Mouse (Mus musculus) limb, embryonic 13.5 days (tissue): Measurements from ENCODE around the gene Syn2. TPM values are rescaled to one million over a fixed set of nuclear protein-coding genes. Genes with fewer than 3 reads are reported as not detected.

ENCODE experiments used
- ATAC-seq: fragments of 200-750 bp; cut with Nextera tagmentation; 2 replicates; pipeline ENCODE4 v1.8.0; 2017; ENCODE audit warnings: low read depth, moderate number of reproducible peaks, moderate TSS enrichment; ENCODE audit not compliant: low FRiP score
- H3K27ac ChIP-seq: fragments of 300-500 bp; sonication (generic); 2 replicates; pipeline ENCODE4 v1.5.1; 2015; ENCODE audit warnings: inconsistent platforms, mild to moderate bottlenecking, moderate library complexity
- H3K27me3 ChIP-seq: fragments of 300-500 bp; sonication (generic); 2 replicates; pipeline ENCODE4 v1.6.1; 2015; ENCODE audit warnings: mild to moderate bottlenecking, inconsistent platforms
- H3K36me3 ChIP-seq: fragments of 300-500 bp; sonication (generic); 2 replicates; pipeline ENCODE4 v1.6.1; 2015; ENCODE audit warnings: inconsistent platforms, mild to moderate bottlenecking, moderate library complexity
- H3K4me1 ChIP-seq: fragments of 300-500 bp; sonication (generic); 2 replicates; pipeline ENCODE4 v1.6.1; 2015; ENCODE audit warnings: inconsistent platforms
- H3K4me2 ChIP-seq: fragments of 300-500 bp; sonication (generic); replicated peaks from 2 replicates; pipeline ENCODE4 v1.6.1; 2015; ENCODE audit warnings: inconsistent platforms, mild to moderate bottlenecking, moderate library complexity
- H3K4me3 ChIP-seq: fragments of 300-500 bp; sonication (generic); 2 replicates; pipeline ENCODE4 v1.5.1; 2015; ENCODE audit warnings: moderate library complexity, mild to moderate bottlenecking, inconsistent platforms
- H3K9ac ChIP-seq: fragments of 300-500 bp; sonication (generic); 2 replicates; pipeline ENCODE4 v1.6.1; 2015; ENCODE audit warnings: mild to moderate bottlenecking, inconsistent platforms
- H3K9me3 ChIP-seq: fragments of 300-500 bp; sonication (generic); 2 replicates; pipeline ENCODE4 v1.6.1; 2016; ENCODE audit warnings: inconsistent platforms
- WGBS: fragments of 180-500 bp; shearing (Covaris S2); methylation state at CpG from one replicate; pipeline ENCODE4 v1.1.7; 2015; 5-methylcytosine and 5-hydroxymethylcytosine counted together
- polyA plus RNA-seq: library from polyadenylated mRNA; unstranded; fragments of >200 nt; fragmentation: Nextera tagmentation; extraction: Ambion mirVana; gene quantifications from 2 replicates; pipeline ENCODE4 v1.2.1, GENCODE M21; 2015

Gene Syn2
- polyA plus RNA-seq, 1 experiment from 2014 or later = 1.1 TPM

GRCm38 (mm10) chr6:115191111-115191510 is 56.4 kb downstream of the Syn2 start:
- Histone ChIP-seq H3K4me2 (no peak overlapping the region), H3K9me3 (no peaks in the 10 kb centered on the region), H3K4me1 (no peaks in the 10 kb centered on the region), H3K36me3 (no peaks in the 10 kb centered on the region), H3K27ac (no peak overlapping the region), H3K4me3 (no peak overlapping the region), H3K27me3 (no peaks in the 10 kb centered on the region), H3K9ac (no peak overlapping the region)
- WGBS = 68% methylated on average over 7 of the region's 7 CpGs
- no peak for ATAC-seq

DNA sequence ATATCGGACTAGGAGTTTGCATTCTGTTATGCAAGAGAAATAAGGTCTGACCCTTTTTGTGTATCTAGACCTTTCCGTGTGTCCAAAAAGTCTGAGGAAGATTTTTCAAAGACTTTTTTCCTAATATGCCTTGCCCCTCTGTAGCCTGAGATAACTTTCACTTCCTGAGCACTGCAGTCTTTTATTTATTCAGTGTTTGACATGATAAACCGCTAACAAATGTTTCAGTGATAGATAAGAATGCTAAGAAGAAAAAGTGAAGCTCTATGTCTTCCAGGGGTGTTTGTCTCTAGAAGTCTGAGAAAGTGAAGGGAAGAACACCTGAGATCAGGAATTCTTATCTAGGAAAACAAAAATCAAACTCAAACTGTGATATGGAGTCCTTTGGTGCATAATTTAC is 66.1 kb downstream of the Syn2 start:
- H3K36me3 ChIP-seq = no peaks in the 10 kb centered on the region
- H3K4me3 ChIP-seq = no peak overlapping the region
- no peak for ATAC-seq
- no peak overlapping the region for H3K4me2 ChIP-seq
- no peaks in the 10 kb centered on the region for H3K4me1 ChIP-seq
- H3K9ac ChIP-seq = no peak overlapping the region
- H3K27ac ChIP-seq = no peak overlapping the region
- 83% methylated on average over 3 of the region's 3 CpGs for WGBS
- H3K27me3 ChIP-seq = no peaks in the 10 kb centered on the region
- H3K9me3 ChIP-seq = no peaks in the 10 kb centered on the region

DNA sequence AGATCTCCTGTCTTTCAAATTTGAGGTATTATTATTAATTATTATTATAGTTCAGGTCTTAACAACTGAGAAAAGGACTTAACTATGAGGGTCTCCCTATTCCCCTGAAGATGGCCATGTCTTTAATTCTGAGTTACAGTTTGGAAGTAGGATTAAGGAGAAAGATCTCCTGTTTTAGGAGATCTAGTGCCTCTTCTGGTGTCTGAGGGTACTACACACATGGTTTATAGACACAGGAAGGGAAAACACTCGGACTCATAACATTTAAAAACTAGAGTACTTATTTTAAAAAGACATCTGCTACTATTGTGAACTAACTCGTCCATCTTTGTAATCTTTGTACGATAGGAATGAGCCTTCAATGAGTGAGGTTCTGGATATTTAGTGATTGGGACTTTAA is 68.3 kb downstream of the Syn2 start:
- ATAC-seq = no peak
- Histone ChIP-seq H3K4me3 (no peak overlapping the region), H3K4me2 (no peak overlapping the region), H3K9ac (no peak overlapping the region), H3K9me3 (no peaks in the 10 kb centered on the region), H3K36me3 (no peaks in the 10 kb centered on the region), H3K4me1 (no peaks in the 10 kb centered on the region), H3K27ac (no peak overlapping the region), H3K27me3 (no peaks in the 10 kb centered on the region)
- 66% methylated on average over 3 of the region's 3 CpGs for WGBS

DNA sequence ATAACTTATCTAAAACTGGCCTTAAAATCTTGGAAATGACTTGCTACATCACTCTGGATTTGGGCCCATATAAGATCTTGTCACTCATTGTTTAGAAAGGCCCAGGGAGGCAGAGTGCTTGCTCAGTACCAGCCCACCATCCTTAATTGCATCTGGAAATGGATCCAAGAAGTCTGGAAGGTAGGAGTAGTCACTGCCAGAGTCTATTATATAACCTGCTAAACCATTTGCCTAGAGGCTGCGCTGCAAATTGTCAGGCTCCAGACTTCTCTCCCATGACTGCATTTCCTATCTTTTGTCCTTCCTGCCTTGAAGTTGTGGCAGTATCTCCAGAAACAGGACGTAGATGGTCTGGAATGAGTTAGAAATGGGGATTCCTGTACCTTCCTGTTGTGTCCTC is 75.5 kb downstream of the Syn2 start:
- no peak overlapping the region for H3K27ac ChIP-seq
- no peak overlapping the region for H3K9ac ChIP-seq
- no peaks in the 10 kb centered on the region for H3K36me3 ChIP-seq
- H3K9me3 ChIP-seq = no peaks in the 10 kb centered on the region
- no peak overlapping the region for H3K4me3 ChIP-seq
- no peak overlapping the region for H3K4me2 ChIP-seq
- 63% methylated on average over 2 of the region's 2 CpGs for WGBS
- 0 out of 2 replicates have a peak, but pooled peaks cover 5% of the 10 kb centered on the region for H3K4me1 ChIP-seq
- H3K27me3 ChIP-seq = no peaks in the 10 kb centered on the region
- ATAC-seq = no peak

DNA sequence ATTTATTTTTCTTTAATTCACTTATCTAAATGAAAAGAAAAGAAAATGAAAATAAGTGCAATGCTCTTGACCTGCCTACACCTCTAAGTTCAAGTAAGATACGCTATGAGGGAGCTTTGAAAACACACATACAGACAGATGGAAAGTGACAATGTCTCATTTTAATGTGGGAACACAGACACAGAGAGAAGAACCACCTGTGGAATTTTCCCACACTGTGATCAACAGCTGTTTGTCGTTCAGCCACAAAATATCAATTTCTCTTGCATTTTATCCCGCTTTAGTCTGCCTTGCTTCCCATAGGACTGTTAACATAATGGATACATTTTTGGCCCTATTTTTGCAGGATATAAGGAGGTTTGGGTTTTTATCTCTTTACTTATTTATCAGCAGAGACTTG is 76.1 kb downstream of the Syn2 start:
- Histone ChIP-seq H3K4me1 (0 out of 2 replicates have a peak, but pooled peaks cover 5% of the 10 kb centered on the region), H3K4me2 (no peak overlapping the region), H3K9me3 (no peaks in the 10 kb centered on the region), H3K36me3 (no peaks in the 10 kb centered on the region), H3K27me3 (no peaks in the 10 kb centered on the region), H3K4me3 (no peak overlapping the region), H3K9ac (no peak overlapping the region), H3K27ac (no peak overlapping the region)
- 75% methylated on average over 3 of the region's 3 CpGs for WGBS
- ATAC-seq = no peak

GRCm38 (mm10) chr6:115212132-115212903 is 77.6 kb downstream of the Syn2 start:
- no peak for ATAC-seq

DNA sequence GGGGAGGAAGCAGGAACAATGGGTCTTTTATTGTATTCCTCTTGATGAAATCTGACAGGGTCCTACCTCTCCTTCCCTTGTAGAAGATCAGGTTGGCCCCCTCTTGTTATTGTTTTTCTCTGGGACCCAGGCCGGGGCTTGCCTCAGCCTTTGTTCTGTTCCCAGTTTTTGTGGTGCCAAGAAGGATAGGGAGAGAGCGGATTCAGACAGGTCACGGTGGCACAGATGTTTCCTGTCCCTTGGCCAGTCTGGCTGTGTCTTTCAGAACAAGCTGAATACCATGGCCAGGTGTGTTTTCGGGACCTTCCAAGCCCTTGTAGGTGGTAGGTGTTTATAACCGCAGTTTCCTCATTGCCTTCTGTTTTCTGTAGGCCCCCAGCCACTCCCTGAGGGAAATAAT is 78.4 kb downstream of the Syn2 start:
- Histone ChIP-seq H3K9me3 (no peaks in the 10 kb centered on the region), H3K9ac (no peak overlapping the region), H3K4me3 (no peak overlapping the region), H3K27me3 (no peaks in the 10 kb centered on the region), H3K4me1 (0 out of 2 replicates have a peak, but pooled peaks cover 5% of the 10 kb centered on the region), H3K4me2 (no peak overlapping the region), H3K27ac (no peak overlapping the region), H3K36me3 (no peaks in the 10 kb centered on the region)
- WGBS = 46% methylated on average over 5 of the region's 5 CpGs
- ATAC-seq = no peak

More at GRCm38 (mm10) chr6:115212132-115212903, 77.6 kb downstream of the Syn2 start:
- Histone ChIP-seq H3K4me1 (0 out of 2 replicates have a peak, but pooled peaks cover 5% of the 10 kb centered on the region), H3K9me3 (no peaks in the 10 kb centered on the region), H3K4me2 (no peak overlapping the region), H3K9ac (no peak overlapping the region), H3K27ac (no peak overlapping the region), H3K4me3 (no peak overlapping the region), H3K27me3 (no peaks in the 10 kb centered on the region), H3K36me3 (no peaks in the 10 kb centered on the region)
- WGBS = 60% methylated on average over 5 of the region's 5 CpGs

DNA sequence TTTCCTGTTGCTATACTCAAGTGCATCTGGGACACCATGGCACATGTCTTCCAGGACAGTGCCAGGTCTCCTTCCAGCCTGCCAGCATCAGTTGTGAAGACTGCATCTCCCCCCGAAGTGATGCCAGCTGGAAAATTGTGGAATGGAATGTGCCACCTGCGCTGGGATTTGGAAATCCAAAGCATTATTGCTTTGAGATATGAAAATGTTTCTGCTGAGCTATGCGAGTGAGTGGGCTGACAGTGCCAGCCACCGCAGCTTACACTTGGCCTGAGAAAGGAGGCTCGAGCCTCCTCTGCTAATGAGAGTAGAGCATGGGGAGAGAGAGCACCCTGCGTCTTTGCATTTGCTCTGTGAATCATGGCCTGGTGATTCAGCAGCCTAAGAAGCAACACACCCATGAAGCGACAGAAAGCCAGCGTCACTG is 86.5 kb downstream of the Syn2 start:
- no peaks in the 10 kb centered on the region for H3K9me3 ChIP-seq
- no peaks in the 10 kb centered on the region for H3K36me3 ChIP-seq
- 82% methylated on average over 8 of the region's 8 CpGs for WGBS
- ATAC-seq = no peak
- H3K27me3 ChIP-seq = no peaks in the 10 kb centered on the region
- H3K4me1 ChIP-seq = no peaks in the 10 kb centered on the region
- no peak overlapping the region for H3K9ac ChIP-seq
- H3K4me3 ChIP-seq = no peak overlapping the region
- no peak overlapping the region for H3K4me2 ChIP-seq
- no peak overlapping the region for H3K27ac ChIP-seq

DNA sequence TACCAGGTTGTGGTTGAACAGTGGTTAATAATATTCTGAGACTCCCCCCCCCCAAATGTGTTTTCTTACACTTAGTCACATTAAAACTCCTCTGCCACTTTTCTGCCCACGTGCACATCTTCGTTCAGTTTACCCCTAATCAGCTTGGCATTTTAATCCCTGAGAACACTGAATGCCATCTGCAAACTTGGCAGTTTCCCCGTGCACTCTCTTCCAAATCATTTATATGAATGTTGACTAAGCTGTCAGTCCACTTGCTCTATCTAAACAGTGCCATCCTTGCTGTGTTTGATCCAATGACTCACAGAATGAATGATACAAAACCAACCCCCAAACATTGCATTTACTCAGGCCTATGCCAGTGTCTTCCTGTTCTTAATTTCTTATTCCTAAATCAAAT is 90.8 kb downstream of the Syn2 start:
- no peak overlapping the region for H3K4me3 ChIP-seq
- WGBS = 64% methylated on average over 3 of the region's 3 CpGs
- H3K9ac ChIP-seq = no peak overlapping the region
- ATAC-seq = no peak
- no peaks in the 10 kb centered on the region for H3K27me3 ChIP-seq
- no peaks in the 10 kb centered on the region for H3K9me3 ChIP-seq
- H3K4me1 ChIP-seq = no peaks in the 10 kb centered on the region
- H3K4me2 ChIP-seq = no peak overlapping the region
- no peak overlapping the region for H3K27ac ChIP-seq
- no peaks in the 10 kb centered on the region for H3K36me3 ChIP-seq

- H3K4me3 ChIP-seq = no peak within 1 kb of the TSS
- H3K27me3 ChIP-seq = no peaks in the 10 kb centered on the region
- 70% methylated on average over 4 of the region's 4 CpGs for WGBS
- no peaks in the 10 kb centered on the region for H3K9me3 ChIP-seq
- ATAC-seq = no peak
- H3K9ac ChIP-seq = no peak within 1 kb of the TSS
- H3K4me2 ChIP-seq = no peak within 1 kb of the TSS
- no peak within 1 kb of the TSS for H3K27ac ChIP-seq
- H3K4me1 ChIP-seq = no peaks in the 10 kb centered on the region
- no peaks in the 10 kb centered on the region for H3K36me3 ChIP-seq
Observed at GRCm38 (mm10) chr6:115227043-115227442, 92.3 kb downstream of the Syn2 start, which contains the start of gene Gm17482. Gm17482 (plus strand) TSS chr6:115227343.

- ATAC-seq = 0 out of 2 replicates have a peak, but pooled peaks have one; percentile 57
- 10% methylated on average over 2 of the region's 2 CpGs for WGBS
- H3K9me3 ChIP-seq = no peaks in the 10 kb centered on the region
- no peak overlapping the region for H3K9ac ChIP-seq
- no peaks in the 10 kb centered on the region for H3K4me1 ChIP-seq
- no peak overlapping the region for H3K4me3 ChIP-seq
- H3K4me2 ChIP-seq = no peak overlapping the region
- no peaks in the 10 kb centered on the region for H3K36me3 ChIP-seq
- H3K27me3 ChIP-seq = no peaks in the 10 kb centered on the region
- H3K27ac ChIP-seq = no peak overlapping the region
Observed at GRCm38 (mm10) chr6:115227529-115227928, 92.8 kb downstream of the Syn2 start.

DNA sequence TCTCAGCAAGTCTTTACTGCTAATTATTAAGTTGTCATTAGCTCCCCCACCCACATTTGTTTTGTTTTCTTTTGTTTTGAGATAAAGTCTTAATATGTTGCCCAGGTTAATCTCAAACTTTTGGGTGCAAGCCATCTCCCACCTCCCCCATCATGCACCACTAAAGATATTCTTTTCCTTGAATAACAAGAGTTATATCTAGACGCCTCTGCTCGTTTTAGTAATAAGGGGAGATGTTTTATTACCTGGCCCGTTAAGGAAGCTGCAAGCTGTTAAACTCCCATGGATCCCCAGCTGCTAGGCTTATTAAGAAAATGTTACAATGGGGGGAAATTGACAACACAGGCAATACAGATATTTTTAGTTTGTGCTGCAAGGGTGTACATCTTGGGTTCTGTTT is 95.9 kb downstream of the Syn2 start:
- whole genome bisulfite sequencing = 22% methylated on average over 3 of the region's 3 CpGs
- no peaks in the 10 kb centered on the region for H3K9me3 ChIP-seq
- H3K27ac ChIP-seq = no peak overlapping the region
- H3K4me2 ChIP-seq = no peak overlapping the region
- no peaks in the 10 kb centered on the region for H3K27me3 ChIP-seq
- H3K9ac ChIP-seq = no peak overlapping the region
- H3K36me3 ChIP-seq = no peaks in the 10 kb centered on the region
- no peak overlapping the region for H3K4me3 ChIP-seq
- no peaks in the 10 kb centered on the region for H3K4me1 ChIP-seq
- no peak for ATAC-seq

- H3K4me1 ChIP-seq = no peaks in the 10 kb centered on the region
- no peak overlapping the region for H3K9ac ChIP-seq
- 65% methylated on average over 4 of the region's 4 CpGs for WGBS
- no peaks in the 10 kb centered on the region for H3K36me3 ChIP-seq
- H3K27me3 ChIP-seq = no peaks in the 10 kb centered on the region
- no peak overlapping the region for H3K27ac ChIP-seq
- H3K4me2 ChIP-seq = no peak overlapping the region
- no peak overlapping the region for H3K4me3 ChIP-seq
- ATAC-seq = no peak
- H3K9me3 ChIP-seq = no peaks in the 10 kb centered on the region
Observed at GRCm38 (mm10) chr6:115231836-115232235, 97.1 kb downstream of the Syn2 start.
